18 mouse cellular contexts compared by ENCODE assay signal in genomic region chr10:66941974-66942373, GRCm38 (mm10).
DNase-seq lines count a peak whose midpoint lies in the region; ATAC-seq and TF ChIP-seq lines count a peak whose summit lies in the region.
"Had no signal": no experiment of that assay in that cellular context is flagged by ENCODE, and none has a peak within 500 bp of the region (broad histone marks: within the 10 kb centered on the region; RNA-seq: fewer than 3 reads in every experiment).

No protein-coding gene starts in this region.

- peak; percentile 65 for DNase-seq in adrenal gland, postnatal 14 days
- DNase-seq in adrenal gland, adult 18-20 months (ENCODE audit: low spot score in 2 of 2) = no peak
- DNase-seq in hindbrain, postnatal 0 days (ENCODE audit: low spot score) = peak; percentile 49
- peak; percentile 73 for DNase-seq in gastrocnemius, adult 2 months
- peak; percentile 59 to 63 for DNase-seq in heart, postnatal 36 days
- no peak for DNase-seq in layer of hippocampus, postnatal 36 days
- no peak for DNase-seq in liver
- DNase-seq: cerebellum, adult 9-11 months; embryo, embryonic 11 days; thymus, adult 2 months had no signal

- no peaks in the 10 kb centered on the region for H3K9me3 ChIP-seq in hindbrain, postnatal 0 days (ENCODE audit: low read length)
- no peaks in the 10 kb centered on the region; the same call in 1 of the 2 replicates for H3K9me3 ChIP-seq in hindbrain, embryonic 16.5 days (ENCODE audit: control insufficient read depth, low read length)
- H3K9me3 ChIP-seq: embryonic facial prominence, embryonic 15.5 days; hindbrain, embryonic 10.5 days; intestine, embryonic 15.5 days; limb, embryonic 12.5 days; midbrain, embryonic 12.5 days; stomach, embryonic 15.5 days had no signal

- TF ChIP-seq CTCF in hindbrain, postnatal 0 days (IDR thresholded peaks at IDR 0.05; ENCODE audit: low read depth) = no peak
- TF ChIP-seq CTCF in gastrocnemius, adult 2 months (IDR thresholded peaks at IDR 0.05) = no peak

- no peak overlapping the region for H3K4me2 ChIP-seq in hindbrain, postnatal 0 days (ENCODE audit: low read depth, low read length)
- H3K4me2 ChIP-seq in hindbrain, embryonic 16.5 days (ENCODE audit: low read length) = no peak overlapping the region
- H3K4me2 ChIP-seq: embryonic facial prominence, embryonic 15.5 days; intestine, embryonic 15.5 days; limb, embryonic 12.5 days; midbrain, embryonic 12.5 days; stomach, embryonic 15.5 days had no signal

- intact Hi-C loops in gastrocnemius, adult 2 months (cut with DNase I) = no loop called here
- intact Hi-C loops in heart, postnatal 36 days (cut with DNase I) = no loop called here

- no peak overlapping the region for H3K4me3 ChIP-seq in hindbrain, postnatal 0 days (ENCODE audit: low read length)
- H3K4me3 ChIP-seq in hindbrain, embryonic 16.5 days (ENCODE audit: low read length) = no peak overlapping the region
- H3K4me3 ChIP-seq in gastrocnemius, adult 2 months = no peak overlapping the region
- H3K4me3 ChIP-seq: embryonic facial prominence, embryonic 15.5 days; hindbrain, embryonic 10.5 days; intestine, embryonic 15.5 days; limb, embryonic 12.5 days; midbrain, embryonic 12.5 days; stomach, embryonic 15.5 days had no signal

- no peak for ATAC-seq in hindbrain, postnatal 0 days
- no peak for ATAC-seq in hindbrain, embryonic 16.5 days
- ATAC-seq: intestine, embryonic 15.5 days had no signal

- H3K36me3 ChIP-seq in hindbrain, postnatal 0 days (ENCODE audit: insufficient read depth, low read length) = no peaks in the 10 kb centered on the region
- H3K36me3 ChIP-seq in hindbrain, embryonic 16.5 days (ENCODE audit: control insufficient read depth, insufficient read depth, low read length) = no peaks in the 10 kb centered on the region
- H3K36me3 ChIP-seq: embryonic facial prominence, embryonic 15.5 days; hindbrain, embryonic 10.5 days; intestine, embryonic 15.5 days; limb, embryonic 12.5 days; midbrain, embryonic 12.5 days; stomach, embryonic 15.5 days had no signal

- 40% methylated on average over 3 of the region's 3 CpGs for WGBS in hindbrain, postnatal 0 days
- 46% methylated on average over 3 of the region's 3 CpGs for WGBS in hindbrain, embryonic 16.5 days

- no peak overlapping the region for H3K9ac ChIP-seq in hindbrain, postnatal 0 days (replicated peaks; ENCODE audit: low read length)
- H3K9ac ChIP-seq in hindbrain, embryonic 16.5 days (ENCODE audit: low read depth, low read length) = no peak overlapping the region
- H3K9ac ChIP-seq: embryonic facial prominence, embryonic 15.5 days; intestine, embryonic 15.5 days; limb, embryonic 12.5 days; liver, embryonic 14.5 days; midbrain, embryonic 12.5 days; stomach, embryonic 15.5 days had no signal

- no peak overlapping the region for H3K27ac ChIP-seq in hindbrain, postnatal 0 days
- no peak overlapping the region for H3K27ac ChIP-seq in hindbrain, embryonic 16.5 days (ENCODE audit: low read depth, low read length)
- no peak overlapping the region for H3K27ac ChIP-seq in gastrocnemius, adult 2 months
- H3K27ac ChIP-seq: embryonic facial prominence, embryonic 15.5 days; hindbrain, embryonic 10.5 days; intestine, embryonic 15.5 days; limb, embryonic 12.5 days; liver, embryonic 14.5 days; midbrain, embryonic 12.5 days; stomach, embryonic 15.5 days had no signal

- H3K4me1 ChIP-seq in hindbrain, postnatal 0 days (ENCODE audit: insufficient read depth, low read length) = no peaks in the 10 kb centered on the region
- H3K4me1 ChIP-seq in hindbrain, embryonic 16.5 days (ENCODE audit: control insufficient read depth, insufficient read depth, low read depth, low read length) = no peaks in the 10 kb centered on the region
- H3K4me1 ChIP-seq: hindbrain, embryonic 10.5 days; intestine, embryonic 15.5 days; limb, embryonic 12.5 days; midbrain, embryonic 12.5 days; stomach, embryonic 15.5 days had no signal

- H3K27me3 ChIP-seq in hindbrain, postnatal 0 days (ENCODE audit: insufficient read depth, low read length) = no peaks in the 10 kb centered on the region
- no peaks in the 10 kb centered on the region for H3K27me3 ChIP-seq in hindbrain, embryonic 16.5 days (replicated peaks; ENCODE audit: control insufficient read depth, insufficient read depth, low read length)
- H3K27me3 ChIP-seq: embryonic facial prominence, embryonic 15.5 days; intestine, embryonic 15.5 days; limb, embryonic 12.5 days; midbrain, embryonic 12.5 days; stomach, embryonic 15.5 days had no signal

Comparison
In these comparisons a context has a peak if more than half of its experiments do, and no peak if none do; other contexts are left out.
1. DNase-seq: peak in adrenal gland, postnatal 14 days (single experiment), hindbrain, postnatal 0 days (single experiment), gastrocnemius, adult 2 months (single experiment) and heart, postnatal 36 days (2 of 2); none in adrenal gland, adult 18-20 months (0 of 2), layer of hippocampus, postnatal 36 days (0 of 2) and liver (single experiment).